Mouse (Mus musculus) CH12F3 (cell line): ENCODE measurements around the gene Hexim1.

Experiments used
- in situ Hi-C: fragments of 300-500 bp; cut with MboI; formaldehyde crosslinking; loops from 2 replicates; pipeline ENCODE4 v1.14.3; 2020; ENCODE audit warnings: low sequenced_read_pairs

Gene Hexim1

GRCm38 (mm10) chr11:103116008-103116818 lies at the start of gene Hexim1:
Hexim1 (plus strand) TSS chr11:103116231.
- in situ Hi-C loops = no loop called here

DNA sequence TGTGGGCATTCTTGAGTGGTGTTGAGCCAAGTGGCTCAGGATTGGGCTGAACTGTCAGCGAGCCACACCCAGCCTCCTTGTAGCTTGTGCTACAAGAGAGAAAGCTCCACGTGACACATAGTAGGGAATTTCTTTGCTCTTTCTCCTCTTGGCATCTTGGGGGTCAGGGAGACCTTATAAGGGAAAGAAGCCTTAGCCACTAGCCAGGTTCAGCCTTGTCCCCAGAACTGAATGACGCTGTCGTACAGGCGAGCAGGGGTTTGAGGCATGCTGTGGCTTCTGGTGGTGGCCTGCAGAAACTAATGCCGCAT lies 49.0 kb upstream of the Hexim1 start:
- in situ Hi-C loops = no loop called here

- in situ Hi-C loops = no loop called here
These were observed 48.5 kb upstream of the Hexim1 start for GRCm38 (mm10) chr11:103067457-103068001.

GRCm38 (mm10) chr11:103068272-103068671 lies 47.8 kb upstream of the Hexim1 start:
- in situ Hi-C loops = no loop called here

DNA sequence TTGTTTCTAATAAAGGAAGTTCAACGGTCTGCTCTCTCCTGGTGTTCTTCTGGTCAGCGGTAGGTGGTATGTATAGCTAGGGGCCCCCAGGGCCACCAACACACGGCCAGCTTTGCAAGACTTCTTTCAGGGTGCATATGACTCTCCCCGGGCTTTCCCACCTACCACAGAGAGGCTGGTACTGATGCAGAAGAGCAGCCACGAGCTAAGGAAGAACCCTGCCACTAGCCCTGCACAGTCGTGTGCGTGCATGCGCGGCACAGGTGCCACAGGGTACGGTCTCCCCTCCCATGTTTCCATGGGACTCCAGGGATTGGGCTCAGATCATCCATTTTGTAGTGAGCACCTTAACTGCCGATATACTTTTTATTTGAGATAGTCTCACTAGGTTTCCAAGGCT lies 47.1 kb upstream of the Hexim1 start:
- in situ Hi-C loops = no loop called here

GRCm38 (mm10) chr11:103069731-103070130 lies 46.3 kb upstream of the Hexim1 start:
- in situ Hi-C loops = no loop called here

DNA sequence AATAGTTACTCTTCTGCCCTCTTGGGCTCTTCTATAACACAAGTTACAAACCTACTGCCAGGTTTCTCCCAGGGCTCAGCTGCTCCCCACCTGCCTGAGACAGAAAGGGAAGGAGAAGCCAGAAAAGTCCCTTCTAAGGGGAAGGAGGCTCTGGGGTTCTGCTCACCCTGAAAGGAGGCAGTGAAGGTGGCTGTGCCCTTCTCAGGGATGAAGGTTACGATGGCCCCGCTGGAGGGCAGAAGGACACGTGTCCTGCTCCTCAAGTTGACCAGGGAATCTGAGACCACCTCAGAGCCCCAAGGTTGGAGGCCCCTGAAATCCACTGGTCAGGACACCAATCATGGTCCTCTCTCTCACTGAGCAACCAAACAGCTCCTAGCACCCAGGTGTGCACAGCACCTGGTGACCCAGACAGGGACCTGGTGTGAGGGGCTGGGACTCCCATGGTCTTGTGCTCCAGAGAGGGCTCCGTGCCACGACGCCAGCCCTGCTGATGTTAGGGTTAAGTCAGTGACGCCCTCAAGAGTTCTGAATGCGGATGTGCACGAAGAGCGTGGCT lies 45.6 kb upstream of the Hexim1 start:
- in situ Hi-C loops = no loop called here

GRCm38 (mm10) chr11:103073671-103074070 lies 42.4 kb upstream of the Hexim1 start:
- in situ Hi-C loops = no loop called here

GRCm38 (mm10) chr11:103074121-103074650 lies 41.8 kb upstream of the Hexim1 start:
- in situ Hi-C loops = no loop called here

DNA sequence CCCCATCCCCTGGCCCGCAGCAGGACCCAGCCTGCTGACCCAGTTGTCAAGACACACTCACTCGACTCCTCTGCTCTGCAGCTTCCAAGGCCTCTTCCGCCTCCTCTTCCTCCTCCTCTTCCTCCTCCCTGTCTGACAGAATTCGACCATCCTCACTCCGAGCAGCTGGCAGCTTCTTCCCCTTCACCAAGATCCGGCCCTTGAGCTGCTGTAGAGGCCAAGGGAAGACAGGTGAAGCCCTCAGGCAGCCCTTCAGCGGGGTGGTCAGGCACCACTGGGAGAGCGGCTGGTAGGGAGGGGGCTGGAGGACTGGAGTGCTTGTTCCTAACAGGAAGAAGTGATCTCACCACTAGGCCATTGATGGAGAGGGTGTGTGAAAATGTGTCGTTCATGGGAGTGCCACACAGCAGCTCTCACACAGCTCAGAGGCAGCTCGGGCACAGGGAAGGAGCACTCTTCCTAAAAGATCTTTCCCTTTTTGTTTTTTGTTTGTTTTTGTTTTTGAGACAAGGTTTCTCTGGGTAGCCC lies 41.2 kb upstream of the Hexim1 start:
- in situ Hi-C loops = no loop called here

- in situ Hi-C loops = no loop called here
These were observed 40.0 kb upstream of the Hexim1 start for GRCm38 (mm10) chr11:103076010-103076409.

DNA sequence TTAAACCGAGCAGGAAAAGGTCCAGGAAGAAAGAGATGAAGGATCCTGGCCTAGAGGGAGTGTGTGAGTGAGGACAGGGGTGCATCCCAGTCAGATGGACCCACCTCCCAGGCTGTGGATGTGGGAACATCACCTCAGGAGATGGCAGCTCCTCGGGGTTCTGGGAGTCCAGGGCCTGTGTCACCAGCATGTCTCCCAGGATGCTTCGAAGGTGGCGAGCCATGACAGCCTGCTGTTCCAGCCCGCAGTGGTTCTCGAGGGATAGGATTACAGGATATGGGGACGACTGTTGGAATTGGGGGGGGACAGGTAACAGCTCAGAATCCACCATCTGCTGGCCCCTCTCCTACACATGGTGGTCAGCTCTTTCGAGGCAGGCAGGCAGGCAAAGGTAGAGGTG lies 39.5 kb upstream of the Hexim1 start:
- in situ Hi-C loops = no loop called here

GRCm38 (mm10) chr11:103078131-103078530 lies 37.9 kb upstream of the Hexim1 start:
- in situ Hi-C loops = no loop called here

GRCm38 (mm10) chr11:103080323-103081091 lies 35.5 kb upstream of the Hexim1 start:
- in situ Hi-C loops = no loop called here

DNA sequence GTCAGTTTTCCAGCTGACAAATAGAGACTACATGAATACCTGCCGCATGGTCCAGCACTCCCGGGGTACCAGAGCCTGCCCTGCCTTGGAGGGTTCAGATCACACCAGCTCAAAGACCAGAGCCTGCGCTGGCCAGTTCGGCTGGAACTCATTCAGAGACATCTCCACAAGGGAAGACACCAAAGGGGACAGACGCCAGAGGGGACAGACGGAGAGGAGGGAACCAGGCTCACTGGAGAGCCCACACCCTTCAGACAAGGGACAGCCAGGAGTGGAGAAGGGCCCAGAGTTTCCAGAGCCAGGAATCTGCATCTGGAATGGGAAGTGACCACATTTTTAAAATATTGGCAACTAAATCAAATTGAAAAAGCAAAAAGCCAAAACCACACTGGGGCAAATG lies 34.4 kb upstream of the Hexim1 start:
- in situ Hi-C loops = no loop called here

- in situ Hi-C loops = no loop called here
These were observed 22.7 kb upstream of the Hexim1 start for GRCm38 (mm10) chr11:103093306-103093705.

GRCm38 (mm10) chr11:103093862-103094833 lies 21.9 kb upstream of the Hexim1 start:
- in situ Hi-C loops = no loop called here

GRCm38 (mm10) chr11:103095107-103095670 lies 20.8 kb upstream of the Hexim1 start:
- in situ Hi-C loops = no loop called here

DNA sequence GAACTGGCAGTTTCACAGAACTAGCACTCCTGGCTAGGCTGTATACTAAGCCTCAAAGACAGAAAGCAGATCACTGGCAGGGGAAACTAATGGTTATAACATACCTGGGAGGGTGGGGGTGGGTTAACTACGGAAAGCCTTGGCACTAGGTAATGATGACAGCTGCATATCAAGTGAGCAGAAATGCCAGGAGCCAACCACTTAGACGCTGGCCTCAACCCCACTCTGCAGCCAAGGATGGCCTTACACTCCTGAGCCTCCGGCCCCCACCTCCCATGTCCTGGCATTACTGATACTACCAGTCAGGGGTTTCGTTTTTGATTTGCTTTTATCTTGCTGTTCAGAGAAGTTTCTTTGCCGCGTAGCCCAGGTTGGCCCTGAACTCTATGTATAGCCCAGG lies 20.2 kb upstream of the Hexim1 start:
- in situ Hi-C loops = no loop called here
